Mouse (Mus musculus): ENCODE measurements around the gene Amz2.
A peak's percentile ranks its signal among the peaks of the same experiment; 100 is the strongest.
"Not testable (repeated sequence)": the region's sequence is repeated elsewhere in the genome, so short reads cannot be mapped to it uniquely, and the experiment has no call there.

Gene Amz2

DNA sequence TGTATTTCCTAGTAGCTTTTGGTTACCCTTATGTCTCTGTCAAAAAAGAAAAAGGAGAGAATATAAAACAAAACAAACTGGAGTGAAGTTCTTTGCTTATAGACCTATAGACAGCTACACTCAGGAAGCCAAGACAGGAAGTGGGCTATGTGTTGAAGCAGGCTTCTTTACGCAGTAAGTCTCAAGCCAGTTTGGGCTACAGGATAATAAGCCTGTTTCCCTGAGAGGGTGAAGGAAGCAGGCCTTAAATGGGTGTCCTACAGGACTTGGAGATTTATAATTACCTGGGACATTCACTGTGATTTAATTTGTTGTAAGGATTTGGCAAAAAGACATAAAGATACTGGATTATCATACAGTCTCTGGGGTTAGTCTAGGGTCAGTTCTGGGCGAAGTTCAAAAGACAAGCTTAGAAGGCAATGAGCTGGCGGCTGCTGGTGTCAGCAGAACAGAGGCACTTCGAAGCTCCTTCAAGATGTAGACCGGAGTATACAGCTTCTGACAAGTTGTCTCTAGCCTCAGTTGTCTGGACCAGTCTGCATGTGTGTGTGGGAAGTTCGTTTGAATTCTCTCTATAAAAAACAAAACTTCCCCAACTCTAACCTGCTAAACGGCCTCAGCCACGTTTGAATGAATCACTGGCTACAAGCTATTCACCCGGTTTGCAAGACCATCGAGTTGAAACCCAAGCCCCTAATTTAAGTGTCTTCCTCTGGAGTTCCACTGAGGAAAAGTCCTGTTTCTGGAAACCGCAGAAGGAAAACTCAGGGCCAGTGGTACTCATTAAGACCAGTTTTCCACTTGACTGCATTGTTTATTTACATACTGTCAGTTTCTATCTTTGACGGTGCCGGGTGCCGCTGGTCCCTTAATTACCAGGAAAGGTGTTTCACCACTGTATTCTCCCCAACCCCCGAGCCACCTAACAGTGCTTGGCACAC lies 45.4 kb downstream of the Amz2 start:
- no peak for DNase-seq (ENCODE audit: low spot score)

- no peak for DNase-seq (ENCODE audit: low spot score)
These were observed 46.5 kb downstream of the Amz2 start for GRCm38 (mm10) chr11:109472171-109472691.

GRCm38 (mm10) chr11:109472821-109473170 lies 47.0 kb downstream of the Amz2 start:
- no peak for DNase-seq (ENCODE audit: low spot score)

GRCm38 (mm10) chr11:109473171-109474085 lies 47.7 kb downstream of the Amz2 start, which contains the start of the genes Arsg and Slc16a6:
Gene Arsg, plus strand, starts transcription at chr11:109473374.
Gene Slc16a6, minus strand, starts transcription at chr11:109473598.
- DNase-seq (ENCODE audit: low spot score): peak; percentile 48

GRCm38 (mm10) chr11:109474086-109474742 lies 48.5 kb downstream of the Amz2 start:
- DNase-seq (ENCODE audit: low spot score): no peak

DNA sequence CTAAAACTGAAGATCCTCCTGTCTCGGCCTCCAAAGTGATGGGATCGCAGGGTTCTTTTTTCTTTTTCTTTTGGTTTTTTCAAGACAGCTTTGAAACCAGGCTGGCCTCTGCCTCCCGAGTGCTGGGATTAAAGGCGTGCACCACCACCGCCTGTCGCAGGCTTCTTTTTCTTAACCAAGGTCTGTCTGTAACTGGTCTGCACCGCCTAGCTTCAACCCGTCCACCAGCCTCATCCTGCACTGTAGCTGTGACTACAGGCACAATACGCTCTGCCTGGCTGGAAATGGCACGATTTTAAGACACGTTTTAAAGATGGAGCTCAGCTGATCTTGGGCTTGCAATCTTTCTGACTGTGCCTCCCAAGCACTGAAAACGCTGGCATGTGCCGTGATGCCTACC lies 49.1 kb downstream of the Amz2 start:
- DNase-seq (ENCODE audit: low spot score): no peak

DNA sequence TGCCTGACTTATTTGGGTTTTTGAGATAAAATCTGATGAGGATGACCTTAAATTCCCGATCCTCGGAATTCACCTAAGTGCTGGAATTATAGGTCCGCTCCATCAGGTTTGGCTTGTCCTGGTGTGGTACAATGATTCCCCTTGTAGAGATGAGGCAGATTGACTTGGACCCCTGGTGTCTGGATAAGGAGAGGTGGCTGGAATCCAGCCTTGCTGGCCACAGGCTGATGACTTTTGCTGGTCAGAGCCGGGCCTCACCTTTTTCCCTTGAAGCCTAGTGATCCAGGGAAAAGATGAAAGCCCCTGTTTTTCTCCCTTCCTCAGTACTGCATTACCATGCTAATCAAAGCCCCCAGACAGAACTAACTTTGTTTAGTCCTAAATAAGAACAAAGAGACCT lies 50.0 kb downstream of the Amz2 start:
- no peak for DNase-seq (ENCODE audit: low spot score)

DNA sequence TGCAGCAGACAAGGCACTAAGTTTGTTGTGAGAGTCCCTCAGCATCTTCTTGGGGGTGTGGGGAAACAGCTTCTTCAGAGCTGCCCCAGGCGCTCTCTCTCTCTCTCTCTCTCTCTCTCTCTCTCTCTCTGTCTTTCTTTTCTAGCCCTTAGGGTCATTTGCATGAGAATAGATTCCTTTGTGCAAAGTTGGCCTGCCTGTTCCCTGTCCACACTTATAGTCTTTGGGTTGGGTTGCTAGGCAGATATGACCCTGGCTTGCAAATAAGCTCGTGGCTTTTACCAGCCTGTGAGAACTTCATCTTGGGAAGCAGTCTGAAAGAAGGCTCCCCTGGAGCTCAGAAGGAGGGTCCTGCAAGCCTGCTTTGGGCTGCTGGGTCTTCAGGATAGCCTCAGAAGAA lies 50.5 kb downstream of the Amz2 start:
- DNase-seq (ENCODE audit: low spot score): no peak

DNA sequence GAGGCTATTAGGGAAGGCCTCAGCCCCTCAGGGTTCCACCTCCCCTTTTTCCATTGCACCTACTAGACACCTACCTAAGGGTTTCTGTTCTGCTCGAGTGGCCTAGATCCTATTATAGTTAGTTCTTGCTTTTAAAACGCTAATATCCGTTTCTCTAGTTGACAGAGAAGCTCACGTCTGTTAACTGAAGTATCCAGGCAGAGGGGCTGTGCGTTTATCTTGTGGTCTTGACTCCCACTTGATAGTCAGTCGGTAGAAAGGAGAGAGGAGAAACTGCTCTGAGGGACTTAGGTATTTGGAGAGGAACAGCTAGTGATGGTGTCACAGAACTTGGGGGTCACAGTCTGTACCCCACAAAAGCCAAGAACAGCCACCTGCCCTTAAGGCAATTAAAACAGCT lies 50.9 kb downstream of the Amz2 start:
- no peak for DNase-seq (ENCODE audit: low spot score)

GRCm38 (mm10) chr11:109477606-109478380 lies 52.0 kb downstream of the Amz2 start:
- DNase-seq (ENCODE audit: low spot score): no peak

DNA sequence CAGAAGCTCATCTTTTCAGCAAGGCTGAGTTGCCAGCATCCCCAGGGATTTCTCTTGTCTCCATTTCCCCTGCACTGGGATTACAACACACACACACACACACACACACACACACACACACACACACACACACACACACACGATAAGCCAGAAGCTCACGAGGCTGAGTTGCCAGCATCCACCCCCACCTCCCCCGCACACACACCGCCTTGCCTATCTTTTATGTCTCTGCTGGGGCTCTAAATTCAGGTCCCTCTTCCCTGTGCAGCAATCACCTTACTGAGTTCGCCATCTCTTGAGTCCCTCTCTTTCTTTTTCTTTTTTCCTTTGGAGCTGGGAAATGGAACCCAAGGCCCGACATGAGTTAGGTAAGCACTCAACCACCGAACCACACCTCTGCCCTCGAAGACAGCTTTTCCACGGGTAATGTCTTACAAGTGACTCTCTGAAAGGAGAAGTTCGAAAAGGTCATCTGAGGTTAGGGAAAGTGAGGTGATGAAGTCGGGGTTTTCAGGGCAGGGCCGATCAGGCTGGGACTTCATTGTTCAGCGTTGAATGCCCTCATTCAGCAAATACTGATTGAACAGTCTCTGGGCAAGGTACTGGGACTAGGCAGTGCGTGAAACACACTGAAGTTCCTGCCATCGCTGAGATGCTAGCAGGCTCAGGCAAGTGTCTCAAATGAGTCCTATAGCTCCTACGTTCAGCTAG lies 54.0 kb downstream of the Amz2 start:
- no peak for DNase-seq (ENCODE audit: low spot score)

- no peak for DNase-seq (ENCODE audit: low spot score)
These were observed 54.7 kb downstream of the Amz2 start for GRCm38 (mm10) chr11:109480440-109480839.

GRCm38 (mm10) chr11:109485398-109486045 lies 59.8 kb downstream of the Amz2 start:
- DNase-seq (ENCODE audit: low spot score): peak; percentile 50

GRCm38 (mm10) chr11:109487111-109487510 lies 61.4 kb downstream of the Amz2 start:
- DNase-seq (ENCODE audit: low spot score): no peak

DNA sequence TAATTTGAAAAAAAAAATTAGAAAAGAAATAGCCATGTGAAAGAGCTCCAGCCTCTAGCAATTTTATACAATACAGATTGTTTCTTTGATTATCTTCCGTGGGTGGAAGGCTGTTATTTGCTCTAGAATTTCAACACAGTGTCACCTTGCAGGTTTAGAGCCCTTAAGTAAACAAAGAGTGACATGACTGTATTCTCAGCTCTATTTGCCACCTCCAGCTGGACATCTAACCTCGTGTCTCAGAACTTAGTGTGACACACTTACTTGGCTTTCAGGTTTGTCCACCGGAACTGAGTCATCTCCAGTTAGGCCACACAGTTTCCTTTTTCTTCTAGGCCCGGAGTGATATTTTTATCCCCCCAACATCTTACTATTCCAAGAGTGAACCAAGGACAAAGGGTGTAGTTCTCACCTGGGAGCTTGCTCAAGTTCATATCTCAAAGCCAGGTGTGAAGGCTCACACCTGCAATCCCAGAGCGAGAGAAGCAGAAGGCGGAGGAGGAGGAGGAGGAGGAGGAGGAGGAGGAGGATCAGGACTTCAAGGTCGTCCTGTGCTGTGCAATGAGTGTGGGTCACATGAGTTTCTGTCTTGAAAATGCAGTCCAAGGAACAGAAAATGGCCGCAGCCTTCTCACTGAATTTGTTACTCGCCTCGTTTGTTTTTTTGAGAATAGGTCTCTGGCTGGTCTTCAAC lies 62.4 kb downstream of the Amz2 start:
- no peak for DNase-seq (ENCODE audit: low spot score)

GRCm38 (mm10) chr11:109489763-109490162 lies 64.0 kb downstream of the Amz2 start:
- no peak for DNase-seq (ENCODE audit: low spot score)

- DNase-seq (ENCODE audit: low spot score): no peak
These were observed 66.1 kb downstream of the Amz2 start for GRCm38 (mm10) chr11:109491844-109492243.

DNA sequence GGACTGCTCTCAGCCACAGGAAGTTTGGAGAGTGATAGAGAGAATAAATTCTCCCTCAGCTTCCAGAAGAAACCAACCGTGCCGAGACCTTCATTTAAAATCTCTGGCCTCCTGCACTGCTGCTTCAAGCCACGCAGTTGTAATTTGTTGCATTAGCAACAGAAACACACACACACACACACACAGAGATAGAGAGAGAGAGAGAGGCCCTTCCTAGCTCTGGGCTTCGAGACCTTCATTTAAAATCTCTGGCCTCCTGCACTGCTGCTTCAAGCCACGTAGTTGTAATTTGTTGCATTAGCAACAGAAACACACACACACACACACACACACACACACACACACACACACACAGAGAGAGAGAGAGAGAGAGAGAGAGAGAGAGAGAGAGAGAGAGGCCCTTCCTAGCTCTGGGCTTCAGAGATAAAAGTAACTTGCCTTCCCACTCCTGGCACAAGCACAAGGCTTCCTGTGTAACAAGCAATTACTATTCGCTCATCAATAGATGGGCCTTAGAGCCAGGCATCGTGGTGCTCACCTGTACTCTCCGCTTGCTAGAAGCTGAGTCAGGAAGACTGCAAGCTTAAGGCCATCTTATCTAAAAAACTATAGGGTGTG lies 67.2 kb downstream of the Amz2 start:
- not testable (repeated sequence) for DNase-seq (ENCODE audit: low spot score)

Measured in ovary, adult 18-20 months (tissue).